Mouse (Mus musculus) heart, adult 2 months (tissue): ENCODE results near the gene Mlycd.

Source experiments
- CTCF ChIP-seq: fragments of 200-600 bp; IDR thresholded peaks from 2 replicates; pipeline ENCODE4 v1.8.1; 2022; ENCODE audit warnings: antibody characterized with exemption, mild to moderate bottlenecking, moderate library complexity
- EP300 ChIP-seq: fragments of 200-500 bp; IDR thresholded peaks from 2 replicates; pipeline ENCODE4 v1.6.1; 2011; ENCODE audit warnings: low read depth, low read length, control low read depth; ENCODE audit not compliant: insufficient read depth
- POLR2A ChIP-seq: fragments of 200-500 bp; IDR thresholded peaks from 2 replicates; pipeline ENCODE4 v1.6.1; 2011; ENCODE audit warnings: mild to moderate bottlenecking, low read depth, low read length, control low read depth; ENCODE audit not compliant: insufficient read depth

DNA sequence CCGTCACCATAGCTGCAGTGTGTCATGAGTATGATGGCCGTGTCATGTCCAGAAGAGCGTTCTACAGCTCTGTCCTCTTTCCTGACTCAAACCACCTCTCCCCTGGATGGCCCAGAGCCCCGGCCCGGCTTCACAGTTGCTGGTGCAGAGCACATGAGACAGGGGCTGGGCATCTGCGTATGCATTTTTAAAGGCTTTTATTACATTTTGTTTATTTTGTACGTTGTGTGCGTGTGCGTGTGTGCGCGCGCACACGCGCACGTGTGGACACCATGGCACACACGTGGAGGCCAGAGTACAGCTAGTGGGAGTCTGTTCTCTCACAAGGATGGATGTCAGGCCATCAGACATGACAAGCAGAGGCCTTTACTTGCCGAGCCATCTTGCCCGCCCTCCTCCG lies 43.0 kb upstream of the Mlycd start:
- TF ChIP-seq EP300: no peak
- no peak for TF ChIP-seq CTCF
- no peak for TF ChIP-seq POLR2A
